Mouse (Mus musculus) hindbrain, postnatal 0 days (tissue): ENCODE results near the gene Rab23. TPM values are rescaled to one million over a fixed set of nuclear protein-coding genes. Genes with fewer than 3 reads are reported as not detected.

Source experiments
- ATAC-seq: fragments of 200-750 bp; cut with Nextera tagmentation; 2 replicates; pipeline ENCODE4 v1.8.0; 2017; ENCODE audit warnings: mild to moderate bottlenecking, moderate TSS enrichment, moderate library complexity
- DNase-seq: peaks from one replicate; pipeline ENCODE4 v3.0.0-alpha.2; 2015; ENCODE audit warnings: low spot score
- H3K27ac ChIP-seq: fragments of 300-500 bp; sonication (generic); 2 replicates; pipeline ENCODE4 v1.5.1; 2014; ENCODE audit warnings: mild to moderate bottlenecking
- H3K27me3 ChIP-seq: fragments of 300-500 bp; sonication (generic); 2 replicates; pipeline ENCODE4 v1.6.1; 2014; ENCODE audit warnings: low read length, mixed read lengths; ENCODE audit not compliant: insufficient read depth
- H3K36me3 ChIP-seq: fragments of 300-500 bp; sonication (generic); 2 replicates; pipeline ENCODE4 v1.6.1; 2014; ENCODE audit warnings: low read length, mixed read lengths; ENCODE audit not compliant: insufficient read depth
- H3K4me1 ChIP-seq: fragments of 300-500 bp; sonication (generic); 2 replicates; pipeline ENCODE4 v1.6.1; 2014; ENCODE audit warnings: antibody characterized with exemption, low read length, mixed read lengths; ENCODE audit not compliant: insufficient read depth
- H3K4me2 ChIP-seq: fragments of 300-500 bp; sonication (generic); 2 replicates; pipeline ENCODE4 v1.6.1; 2014; ENCODE audit warnings: low read depth, mild to moderate bottlenecking, low read length, moderate library complexity, mixed read lengths
- H3K4me3 ChIP-seq: fragments of 300-500 bp; sonication (generic); 2 replicates; pipeline ENCODE4 v1.5.1; 2014; ENCODE audit warnings: low read length
- H3K9ac ChIP-seq: fragments of 300-500 bp; sonication (generic); replicated peaks from 2 replicates; pipeline ENCODE4 v1.6.1; 2014; ENCODE audit warnings: mild to moderate bottlenecking, low read length, moderate library complexity, mixed read lengths
- H3K9me3 ChIP-seq: fragments of 300-500 bp; sonication (generic); 2 replicates; pipeline ENCODE4 v1.6.1; 2016; ENCODE audit warnings: low read length, mixed read lengths
- CTCF ChIP-seq: IDR thresholded peaks from 2 replicates; pipeline ENCODE4 v1.5.1; 2016; ENCODE audit warnings: antibody characterized with exemption, control low read depth, low read depth
- WGBS: fragments of 180-500 bp; shearing (Covaris S2); extraction: QIAGEN DNeasy Blood & Tissue Kit; methylation state at CpG from one replicate; pipeline ENCODE4 v1.1.7; 2014; 5-methylcytosine and 5-hydroxymethylcytosine counted together
- polyA plus RNA-seq: library from polyadenylated mRNA; unstranded; fragments of >200 nt; fragmentation: Nextera tagmentation; extraction: Ambion mirVana; gene quantifications from 2 replicates; pipeline ENCODE4 v1.2.1, GENCODE M21; 2015
- total RNA-seq: library from RNA; depleted of rRNA; stranded (reverse); fragments of >200 nt; gene quantifications from 2 replicates; pipeline ENCODE4 v1.2.3, GENCODE M21; 2014

The Rab23 gene
- total and polyA plus RNA-seq, 2 experiments from 2014 or later = 9.0 to 24.9 TPM

- DNase-seq (no peak), ATAC-seq (no peak)
- no peak for TF ChIP-seq CTCF
- peaks cover 4% of the 10 kb centered on the region; the same call in 1 of the 2 replicates for H3K4me1 ChIP-seq
- H3K9me3 ChIP-seq = no peaks in the 10 kb centered on the region
- H3K4me2 ChIP-seq = no peak overlapping the region
- no peaks in the 10 kb centered on the region for H3K27me3 ChIP-seq
- WGBS = 91% methylated on average over 6 of the region's 6 CpGs
- H3K27ac ChIP-seq = no peak overlapping the region
- no peak overlapping the region for H3K9ac ChIP-seq
- no peak overlapping the region for H3K4me3 ChIP-seq
- peaks cover 44% of the 10 kb centered on the region for H3K36me3 ChIP-seq
Observed at GRCm38 (mm10) chr1:33724516-33724915, 4.8 kb downstream of the Rab23 start.

- no peaks in the 10 kb centered on the region for H3K9me3 ChIP-seq
- ATAC-seq = no peak
- no peak for TF ChIP-seq CTCF
- WGBS = 95% methylated on average over 5 of the region's 5 CpGs
- H3K4me3 ChIP-seq = no peak overlapping the region
- no peak for DNase-seq
- H3K9ac ChIP-seq = no peak overlapping the region
- H3K4me2 ChIP-seq = no peak overlapping the region
- peaks cover 44% of the 10 kb centered on the region for H3K36me3 ChIP-seq
- peaks cover 4% of the 10 kb centered on the region; the same call in 1 of the 2 replicates for H3K4me1 ChIP-seq
- H3K27me3 ChIP-seq = no peaks in the 10 kb centered on the region
- H3K27ac ChIP-seq = no peak overlapping the region
Observed at GRCm38 (mm10) chr1:33725086-33725485, 5.4 kb downstream of the Rab23 start.

- Histone ChIP-seq H3K36me3 (peaks cover 34% of the 10 kb centered on the region; the same call in 1 of the 2 replicates), H3K4me2 (no peak overlapping the region), H3K27me3 (no peaks in the 10 kb centered on the region), H3K27ac (no peak overlapping the region), H3K9ac (no peak overlapping the region), H3K4me3 (no peak overlapping the region), H3K4me1 (no peaks in the 10 kb centered on the region), H3K9me3 (no peaks in the 10 kb centered on the region)
- no peak for TF ChIP-seq CTCF
- DNase-seq = no peak
- WGBS = 89% methylated on average over 9 of the region's 9 CpGs
- no peak; the same call in 1 of the 2 replicates for ATAC-seq
Observed at GRCm38 (mm10) chr1:33733044-33733443, 13.4 kb downstream of the Rab23 start.

GRCm38 (mm10) chr1:33734001-33734685 lies 14.5 kb downstream of the Rab23 start:
- no peak for TF ChIP-seq CTCF
- no peaks in the 10 kb centered on the region for H3K27me3 ChIP-seq
- DNase-seq = no peak
- H3K36me3 ChIP-seq = peaks cover 37% of the 10 kb centered on the region; the same call in 1 of the 2 replicates
- no peak overlapping the region for H3K4me3 ChIP-seq
- H3K4me1 ChIP-seq = no peaks in the 10 kb centered on the region
- H3K27ac ChIP-seq = no peak overlapping the region
- H3K4me2 ChIP-seq = no peak overlapping the region
- no peak overlapping the region for H3K9ac ChIP-seq
- 64% methylated on average over 5 of the region's 5 CpGs for WGBS
- H3K9me3 ChIP-seq = no peaks in the 10 kb centered on the region
- no peak for ATAC-seq

GRCm38 (mm10) chr1:33738281-33738680 lies 18.6 kb downstream of the Rab23 start:
- no peak for DNase-seq
- 95% methylated on average over 11 of the region's 11 CpGs for WGBS
- no peak for TF ChIP-seq CTCF
- H3K36me3 ChIP-seq = peaks cover 27% of the 10 kb centered on the region; the same call in 1 of the 2 replicates
- no peaks in the 10 kb centered on the region for H3K27me3 ChIP-seq
- no peak overlapping the region for H3K9ac ChIP-seq
- H3K27ac ChIP-seq = no peak overlapping the region
- no peaks in the 10 kb centered on the region for H3K4me1 ChIP-seq
- no peak overlapping the region for H3K4me2 ChIP-seq
- no peaks in the 10 kb centered on the region for H3K9me3 ChIP-seq
- no peak for ATAC-seq
- no peak overlapping the region for H3K4me3 ChIP-seq

- Histone ChIP-seq H3K36me3 (peaks cover 27% of the 10 kb centered on the region; the same call in 1 of the 2 replicates), H3K4me2 (no peak overlapping the region), H3K9ac (no peak overlapping the region), H3K27me3 (no peaks in the 10 kb centered on the region), H3K27ac (no peak overlapping the region), H3K4me3 (no peak overlapping the region), H3K4me1 (no peaks in the 10 kb centered on the region), H3K9me3 (no peaks in the 10 kb centered on the region)
- 87% methylated on average over 11 of the region's 11 CpGs for WGBS
- no peak for TF ChIP-seq CTCF
- DNase-seq = no peak
- ATAC-seq = 0 out of 2 replicates have a peak, but pooled peaks have one; percentile 8
Observed at GRCm38 (mm10) chr1:33738681-33739278, 19.1 kb downstream of the Rab23 start.

- no peak overlapping the region for H3K27ac ChIP-seq
- H3K27me3 ChIP-seq = no peaks in the 10 kb centered on the region
- no peak overlapping the region for H3K4me2 ChIP-seq
- no peak overlapping the region for H3K9ac ChIP-seq
- 25% methylated on average over 12 of the region's 12 CpGs for WGBS
- H3K36me3 ChIP-seq = peaks cover 27% of the 10 kb centered on the region; the same call in 1 of the 2 replicates
- TF ChIP-seq CTCF = peak; percentile 98
- no peak overlapping the region for H3K4me3 ChIP-seq
- peak; percentile 95 for DNase-seq
- no peaks in the 10 kb centered on the region for H3K4me1 ChIP-seq
- H3K9me3 ChIP-seq = no peaks in the 10 kb centered on the region
- ATAC-seq = peak; percentile 88
Observed at GRCm38 (mm10) chr1:33739302-33739701, 19.6 kb downstream of the Rab23 start.
